Mouse (Mus musculus): ENCODE measurements around the gene Aplp2. TPM values are rescaled to one million over a fixed set of nuclear protein-coding genes. Genes with fewer than 3 reads are reported as not detected.

Gene Aplp2
- total RNA-seq (2021), result 100 to 1,000 TPM; 480 to 510 TPM

DNA sequence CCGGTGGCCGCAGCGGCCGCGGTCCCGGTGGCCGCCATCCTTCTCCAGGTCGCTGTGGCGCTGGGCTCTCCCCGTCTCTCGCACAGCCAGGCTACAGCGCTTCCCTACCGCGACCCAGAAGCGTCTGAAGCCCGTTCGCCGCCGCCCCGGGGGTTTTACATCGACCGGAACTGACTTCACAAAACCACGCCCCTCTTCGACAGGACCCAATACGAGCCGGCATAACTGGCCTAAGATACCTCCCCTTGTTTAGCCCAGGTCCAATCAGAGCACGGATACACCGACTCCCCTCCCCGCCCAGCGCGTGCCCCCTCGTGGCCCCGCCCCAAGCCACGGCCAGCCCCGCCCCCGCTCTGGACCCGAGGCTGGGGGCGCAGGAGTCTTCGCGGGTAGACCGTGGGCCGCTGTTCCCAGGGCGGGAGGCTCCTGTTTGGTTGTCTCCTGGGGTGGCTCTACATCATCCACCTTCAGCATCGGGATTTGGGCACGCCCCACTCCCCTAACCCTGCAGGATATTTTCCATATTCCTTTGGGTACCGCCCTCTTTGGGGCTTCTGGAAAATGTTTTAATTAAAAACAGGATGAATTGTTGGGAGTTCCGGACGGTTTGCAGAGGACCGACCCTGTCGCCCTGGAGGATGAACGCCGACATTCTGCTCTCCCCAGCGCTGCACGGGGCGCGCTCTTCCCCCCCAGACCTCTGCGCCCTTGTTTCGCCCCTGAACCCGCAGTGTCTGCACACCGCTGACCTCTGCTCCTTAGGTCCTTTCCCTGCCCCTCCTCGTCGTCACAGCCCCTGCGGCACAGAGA, at the start of gene Aplp2:
TSS of gene Aplp2 (minus strand) at position 126 of the 810 bp plus-strand sequence.
- intact Hi-C loops (cut with DNase I), result loop anchor here (2.0 to 5.0 kb wide), 2 partner anchors 35 to 69 kb away; partner anchors contain the start of gene Prdm10
- DNase-seq (ENCODE audit: extremely low spot score in 1 of 2, low spot score in 2 of 2), result peak; percentile 98

DNA sequence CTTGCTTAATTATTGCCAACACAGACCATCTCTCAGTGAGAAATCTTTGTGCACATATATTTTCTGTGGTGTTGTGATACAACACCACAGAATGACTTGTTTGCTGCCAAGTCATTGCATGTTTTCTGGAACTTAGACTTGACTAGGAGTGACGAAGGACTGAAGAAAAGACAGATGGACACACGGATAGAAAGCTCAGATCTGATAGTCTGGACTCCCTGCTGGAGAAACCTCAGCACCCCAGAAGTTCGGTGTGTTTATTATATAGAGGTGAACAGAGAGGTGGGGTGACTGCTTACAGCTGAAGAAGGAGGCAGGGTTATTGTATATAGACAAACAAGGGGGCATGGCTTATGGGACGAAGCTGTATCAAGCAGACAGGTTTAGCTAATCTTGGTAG, 48.6 kb upstream of the Aplp2 start:
- intact Hi-C loops (cut with DNase I), result no loop called here
- DNase-seq (ENCODE audit: extremely low spot score in 1 of 2, low spot score in 2 of 2), result no peak

DNA sequence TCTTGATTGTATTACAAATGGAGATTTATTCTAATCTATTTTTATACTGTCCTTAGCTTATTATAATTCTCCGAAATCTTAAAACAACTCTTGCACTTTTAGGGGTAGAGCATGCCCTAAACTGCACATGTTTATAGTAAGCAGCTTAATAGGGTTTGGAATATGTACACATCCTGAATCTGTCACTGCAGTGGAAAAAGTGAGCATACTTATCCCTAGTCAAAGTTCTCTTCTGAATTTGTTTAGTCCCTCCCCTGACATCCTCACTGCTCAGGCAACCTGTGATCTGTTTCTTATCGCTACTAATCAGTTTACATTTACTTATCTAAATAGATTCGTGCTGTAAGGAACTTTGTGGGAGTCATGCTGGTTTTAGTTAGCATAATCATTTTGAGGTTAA, 46.6 kb upstream of the Aplp2 start:
- DNase-seq (ENCODE audit: extremely low spot score in 1 of 2, low spot score in 2 of 2), result no peak
- intact Hi-C loops (cut with DNase I), result no loop called here

DNA sequence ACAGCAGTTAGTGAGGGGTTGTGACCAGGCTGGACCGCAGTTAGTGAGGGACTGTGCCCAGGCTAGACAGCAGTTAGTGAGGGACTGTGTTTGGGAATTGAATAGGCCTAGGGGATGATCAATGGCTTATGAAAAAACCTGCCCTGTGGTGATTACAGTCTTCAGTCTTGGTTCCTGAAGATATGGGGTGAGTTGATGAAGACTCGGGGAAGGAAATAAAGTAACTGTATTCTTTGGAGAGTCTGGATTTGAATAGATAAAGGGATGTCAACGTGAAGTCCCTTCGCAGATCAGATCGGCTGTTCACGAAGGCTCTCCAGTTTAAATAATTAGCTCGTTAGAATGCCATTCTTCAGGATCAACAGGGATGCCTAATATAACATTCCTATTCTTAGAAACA, 44.3 kb upstream of the Aplp2 start:
- no peak for DNase-seq (ENCODE audit: extremely low spot score in 1 of 2, low spot score in 2 of 2)
- intact Hi-C loops (cut with DNase I), result no loop called here

DNA sequence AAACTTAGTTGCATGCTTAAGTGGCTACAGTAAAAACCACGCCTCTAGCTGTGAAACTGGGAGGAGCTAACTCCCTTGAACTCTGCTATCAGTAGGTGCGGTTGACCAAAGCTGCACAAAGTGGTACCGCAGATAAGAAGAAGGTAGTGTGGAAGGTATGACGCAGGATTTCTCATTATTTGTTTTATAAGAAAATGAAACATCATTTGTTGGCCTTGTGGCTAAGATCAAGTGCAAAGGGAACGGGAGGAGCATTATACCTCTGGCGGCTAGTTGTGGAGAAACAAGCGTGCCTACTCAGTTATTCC, 43.0 kb upstream of the Aplp2 start:
- intact Hi-C loops (cut with DNase I), result no loop called here
- no peak for DNase-seq (ENCODE audit: extremely low spot score in 1 of 2, low spot score in 2 of 2)

DNA sequence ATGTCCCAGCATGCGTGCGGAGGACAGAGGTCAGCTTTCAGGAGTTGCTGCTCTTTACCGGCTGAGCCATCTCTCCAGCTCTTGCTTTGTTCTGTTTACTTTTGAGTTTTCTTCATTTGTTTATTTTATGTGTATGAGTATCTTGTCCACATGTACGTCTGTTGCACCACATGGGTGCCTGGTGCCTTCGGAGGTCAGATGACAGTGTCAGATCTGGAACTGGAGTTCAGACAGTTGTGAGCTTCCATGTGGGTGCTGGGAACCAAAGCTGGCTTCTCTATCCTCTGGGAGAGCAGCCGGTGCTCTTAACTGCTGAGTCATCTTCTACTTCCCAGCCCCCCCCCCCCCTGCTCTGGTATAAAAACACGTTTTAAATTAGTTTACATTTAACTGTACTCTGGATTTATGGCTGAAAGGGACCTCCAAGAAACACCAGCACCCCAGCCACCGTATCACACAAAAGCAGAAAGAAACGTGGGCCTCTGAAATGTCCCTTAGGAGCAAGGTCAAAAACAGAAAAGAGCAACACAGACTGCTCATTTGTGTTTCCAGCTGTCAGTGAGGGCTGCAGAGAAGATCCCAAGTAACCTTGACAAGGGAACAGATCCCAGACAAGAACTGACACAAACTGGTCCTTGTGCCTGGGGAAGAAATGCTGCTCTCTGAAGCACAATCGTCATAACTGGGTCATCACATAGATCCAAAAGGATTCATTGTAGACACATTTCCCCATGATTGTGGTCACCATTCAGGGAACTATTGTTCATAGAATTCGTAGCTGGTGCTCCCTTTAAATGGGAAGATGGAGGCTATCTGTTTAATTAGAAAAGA, 42.5 kb upstream of the Aplp2 start:
- DNase-seq (ENCODE audit: extremely low spot score in 1 of 2, low spot score in 2 of 2), result no peak
- intact Hi-C loops (cut with DNase I), result no loop called here

DNA sequence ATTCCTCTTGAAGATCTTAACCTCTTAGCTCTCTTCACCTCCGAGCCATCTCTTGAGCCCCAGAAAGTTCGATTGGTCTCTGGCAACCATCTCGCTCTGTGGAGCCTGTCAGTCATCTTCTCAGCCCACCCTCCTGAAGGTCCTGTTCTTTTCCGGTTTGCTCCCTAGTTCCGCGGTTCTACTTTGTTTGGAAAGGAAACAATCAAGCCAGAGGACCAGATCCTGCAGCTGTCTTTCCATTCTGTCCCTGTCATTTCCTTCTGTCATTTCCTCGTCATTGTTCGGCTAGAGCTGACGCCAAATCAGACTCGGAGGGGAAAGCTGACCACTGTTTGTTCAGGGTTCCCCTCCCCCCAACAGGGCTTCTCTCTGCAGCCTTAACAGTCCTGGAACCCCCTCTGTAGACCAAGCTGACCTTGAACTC, 41.7 kb upstream of the Aplp2 start:
- peak in 1 of 2 experiments; percentile 67 for DNase-seq (ENCODE audit: extremely low spot score in 1 of 2, low spot score in 2 of 2)
- intact Hi-C loops (cut with DNase I), result no loop called here

DNA sequence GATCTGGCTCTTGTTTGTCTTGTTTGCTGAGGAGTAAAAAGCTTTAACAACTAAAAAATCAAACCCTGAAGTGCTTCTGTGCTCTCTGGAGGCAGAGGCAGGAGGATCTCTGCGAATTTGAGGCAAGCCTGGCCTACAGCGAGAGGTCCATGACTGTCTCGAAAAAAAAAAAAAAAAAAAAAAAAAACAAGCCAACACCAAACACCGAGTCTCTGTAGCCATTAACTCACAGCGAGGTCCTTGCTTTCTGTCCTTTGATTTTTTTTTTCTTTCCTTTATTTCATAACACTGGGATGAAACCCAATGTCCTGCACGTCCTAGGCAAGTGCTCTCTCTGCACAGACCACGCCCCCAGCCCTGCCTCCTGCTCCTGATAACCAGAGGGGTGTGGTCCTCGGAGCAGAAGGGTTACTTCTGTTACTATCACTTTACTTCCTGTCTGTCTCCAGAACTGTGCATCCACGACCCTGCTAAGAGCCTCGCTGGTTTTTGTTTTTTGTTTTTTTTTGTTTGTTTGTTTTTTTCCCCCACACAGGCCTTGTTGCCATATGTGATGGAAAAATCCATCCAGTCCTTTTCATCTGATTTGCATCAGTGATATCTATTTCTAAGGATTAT, 40.7 kb upstream of the Aplp2 start:
- intact Hi-C loops (cut with DNase I), result no loop called here
- DNase-seq (ENCODE audit: extremely low spot score in 1 of 2, low spot score in 2 of 2), result peak in 1 of 2 experiments; percentile 39

DNA sequence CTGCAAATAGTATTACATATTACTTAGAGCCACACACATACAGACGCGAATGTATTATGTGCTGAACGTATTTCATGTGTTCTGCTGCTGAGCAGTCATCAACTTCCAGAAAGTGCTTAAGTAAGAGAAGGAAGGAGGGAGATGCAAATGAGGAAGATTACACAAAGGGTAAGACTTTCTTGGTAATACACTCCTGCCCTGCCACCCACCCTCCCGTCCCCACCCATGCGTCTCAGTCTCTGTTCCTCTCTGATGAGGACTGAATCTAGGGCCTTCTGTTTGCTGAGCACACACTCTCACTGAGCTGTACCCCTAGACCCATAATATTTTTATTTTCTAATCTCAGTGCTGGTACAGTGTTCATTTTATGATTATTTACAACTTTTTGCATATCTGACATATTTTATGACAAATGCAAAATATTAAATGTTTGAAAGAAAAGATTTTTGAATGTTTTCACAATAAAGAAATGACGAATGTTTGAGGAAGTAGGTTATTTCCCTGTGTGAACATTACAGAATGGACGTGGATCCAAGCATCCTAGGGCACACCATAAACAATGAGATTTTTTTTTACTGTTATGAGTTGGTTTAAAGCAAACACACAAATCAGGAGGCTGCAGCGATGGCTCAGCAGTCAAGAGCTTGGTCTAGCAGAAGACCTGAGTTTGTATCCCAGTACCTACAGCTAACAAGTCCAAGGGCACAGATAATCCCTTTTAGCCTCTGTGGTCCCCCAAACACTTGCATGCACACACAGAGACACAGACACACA, 36.0 kb upstream of the Aplp2 start:
- intact Hi-C loops (cut with DNase I), result no loop called here
- DNase-seq (ENCODE audit: extremely low spot score in 1 of 2, low spot score in 2 of 2), result no peak

DNA sequence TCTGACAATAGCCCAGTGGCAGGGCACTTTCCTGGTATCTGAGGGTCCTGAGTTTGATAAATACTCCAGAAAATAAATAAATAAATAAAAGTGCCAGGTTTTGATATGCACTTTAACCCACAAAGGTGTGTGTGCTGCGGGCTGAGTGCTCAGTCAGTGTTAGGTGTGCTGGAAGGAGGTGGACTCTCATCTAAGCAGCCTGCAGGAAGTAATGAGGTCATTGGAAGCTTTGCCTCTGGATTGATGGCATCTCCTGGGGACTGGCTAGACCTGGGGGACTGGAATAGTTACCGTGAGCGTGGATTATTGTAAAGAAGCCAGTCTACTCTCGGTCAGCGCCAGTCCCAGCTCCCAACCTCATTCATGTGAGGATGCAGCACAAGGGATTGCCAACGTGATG, 34.8 kb upstream of the Aplp2 start:
- DNase-seq (ENCODE audit: extremely low spot score in 1 of 2, low spot score in 2 of 2), result no peak
- intact Hi-C loops (cut with DNase I), result no loop called here

DNA sequence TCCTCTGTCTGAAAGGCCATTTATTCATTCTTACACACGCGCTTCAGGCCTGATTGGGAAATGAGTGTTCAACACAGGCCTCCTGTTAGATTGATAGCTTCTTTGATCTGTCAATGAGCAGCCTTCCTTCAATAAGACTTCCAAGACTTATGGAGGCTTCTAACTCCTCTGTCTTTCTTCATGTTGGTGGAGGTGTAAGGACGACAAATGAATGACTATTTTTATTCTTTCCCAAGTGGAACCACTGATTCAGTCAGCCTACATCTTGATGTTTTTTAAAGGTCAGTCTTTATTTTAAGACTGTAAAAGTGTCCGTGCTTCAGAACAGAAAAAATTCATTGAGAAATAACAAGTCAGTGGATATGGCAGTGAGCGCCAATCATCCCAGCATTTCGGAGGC, 33.4 kb upstream of the Aplp2 start:
- intact Hi-C loops (cut with DNase I), result no loop called here
- no peak for DNase-seq (ENCODE audit: extremely low spot score in 1 of 2, low spot score in 2 of 2)

DNA sequence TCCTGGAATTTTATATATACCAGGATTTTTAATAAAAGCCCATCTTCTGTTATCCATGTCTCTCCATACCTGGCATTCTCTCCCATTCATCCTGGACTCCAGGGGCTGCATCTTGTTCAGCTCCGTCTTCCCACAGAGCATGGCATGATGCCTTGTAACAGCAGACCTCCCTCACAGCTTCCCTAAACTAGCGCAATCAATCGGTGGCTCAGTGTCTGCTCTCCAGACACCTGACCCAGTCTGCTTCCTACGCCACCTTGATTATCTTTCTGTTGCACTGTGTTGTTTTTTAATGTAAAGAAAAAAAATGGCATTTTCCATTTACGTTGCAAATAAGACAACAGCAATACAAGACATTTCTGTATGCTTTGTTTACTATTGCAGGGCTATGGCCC, 32.3 kb upstream of the Aplp2 start:
- intact Hi-C loops (cut with DNase I), result no loop called here
- DNase-seq (ENCODE audit: extremely low spot score in 1 of 2, low spot score in 2 of 2), result no peak

DNA sequence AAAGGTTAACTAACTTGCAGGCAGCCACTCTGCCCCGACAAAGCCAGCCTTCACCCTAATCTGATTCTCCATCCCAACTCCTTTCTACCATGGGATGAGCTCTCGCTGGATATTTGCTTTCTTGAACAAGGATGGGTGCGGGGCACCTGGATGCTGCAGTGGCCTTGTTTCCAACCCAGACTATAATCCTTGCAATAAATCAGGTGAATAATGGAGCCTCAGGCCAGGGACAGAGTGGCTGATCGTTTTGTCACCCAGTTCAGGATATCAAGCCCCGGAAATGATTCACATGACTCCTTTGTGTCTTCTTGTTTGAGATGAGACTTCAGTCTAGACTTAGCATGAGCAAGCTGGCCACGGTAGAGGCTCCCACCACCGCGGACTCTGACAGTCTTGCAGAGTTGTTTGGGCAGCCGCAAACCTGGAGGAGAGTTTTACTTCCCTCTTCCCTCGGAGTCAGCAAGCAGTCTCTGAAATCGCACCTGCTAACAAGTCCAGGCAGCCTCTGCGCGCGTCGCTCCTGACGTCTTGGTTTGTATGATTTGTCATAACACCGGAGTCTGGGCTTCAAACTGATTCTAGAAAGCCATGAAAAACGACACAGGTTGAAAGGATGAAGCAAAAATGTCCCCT, 31.8 kb upstream of the Aplp2 start:
- no peak for DNase-seq (ENCODE audit: extremely low spot score in 1 of 2, low spot score in 2 of 2)
- intact Hi-C loops (cut with DNase I), result no loop called here

DNA sequence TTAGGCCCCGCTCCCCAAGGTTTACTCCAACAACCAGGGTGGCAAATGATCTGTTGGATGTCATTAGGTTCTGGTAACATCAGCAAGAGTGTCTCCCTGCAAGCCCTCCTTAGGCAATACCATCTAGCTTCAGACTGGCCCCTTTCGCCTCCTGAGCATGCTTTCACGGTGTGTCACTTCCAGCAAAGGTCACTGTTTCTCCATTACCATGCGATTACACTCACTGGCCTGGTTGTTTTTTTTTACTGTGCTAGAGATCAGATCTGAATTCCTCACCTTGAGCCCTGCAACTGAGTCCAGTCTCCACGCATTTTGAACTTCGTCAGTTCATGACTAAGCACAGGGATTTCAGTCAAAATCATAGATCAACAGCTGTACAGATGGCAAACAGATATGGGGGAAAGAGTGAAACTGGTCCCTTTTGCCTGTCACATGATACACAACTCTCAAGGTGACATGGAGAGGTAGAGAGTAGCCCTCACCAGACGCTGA, 29.6 kb upstream of the Aplp2 start:
- no peak for DNase-seq (ENCODE audit: extremely low spot score in 1 of 2, low spot score in 2 of 2)
- intact Hi-C loops (cut with DNase I), result no loop called here

DNA sequence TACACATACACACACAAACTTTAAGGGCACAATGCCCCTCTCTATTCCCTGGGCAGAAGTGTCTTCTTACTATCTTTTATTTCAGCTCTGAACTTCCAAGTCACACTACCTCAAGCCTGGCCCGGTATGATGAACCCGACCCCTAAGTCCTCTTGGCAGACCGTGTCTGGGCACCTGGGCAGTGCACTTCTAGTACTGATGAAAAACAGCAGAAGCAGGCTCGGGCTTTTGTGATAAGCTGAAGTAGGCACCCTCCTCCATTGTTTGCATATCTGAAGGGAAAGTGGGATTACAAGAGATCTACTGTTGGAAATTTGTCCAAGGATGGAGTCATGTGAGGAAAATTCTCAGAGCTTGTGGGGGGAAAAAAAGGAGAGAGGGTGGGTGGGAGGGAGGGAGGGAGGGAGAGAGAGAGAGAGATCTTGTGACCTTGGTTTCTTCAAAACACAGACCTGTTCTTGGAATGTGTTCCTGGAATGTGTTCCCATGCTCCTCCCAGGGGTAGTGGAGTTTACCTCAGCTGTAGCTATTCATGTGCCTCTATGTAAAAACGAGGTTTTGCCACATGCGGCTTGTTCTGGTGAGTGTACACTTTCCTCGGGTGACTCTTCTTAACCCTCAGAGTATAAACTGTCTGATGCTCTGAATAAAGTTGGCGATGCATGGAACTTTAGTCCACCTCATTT, 29.1 kb upstream of the Aplp2 start:
- no peak for DNase-seq (ENCODE audit: extremely low spot score in 1 of 2, low spot score in 2 of 2)
- intact Hi-C loops (cut with DNase I), result no loop called here

DNA sequence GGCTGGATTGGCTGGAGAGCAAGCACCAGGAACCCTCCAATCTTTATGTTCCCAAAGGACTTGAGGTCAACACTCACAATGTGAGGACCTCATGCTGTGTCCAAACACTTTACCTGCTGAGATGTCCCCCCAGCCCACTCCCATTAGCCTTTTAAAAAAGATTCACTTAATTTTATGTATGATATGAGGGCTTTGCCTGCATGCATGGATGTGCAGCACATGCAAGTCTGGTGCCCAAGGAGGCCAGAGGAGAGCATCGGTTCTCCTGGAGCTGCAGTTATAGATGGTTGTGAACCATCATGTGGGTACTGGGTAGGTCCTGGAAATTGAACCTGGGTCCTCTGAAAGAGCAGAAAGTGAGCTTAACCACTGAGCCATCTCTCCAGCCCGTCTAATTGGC, 27.9 kb upstream of the Aplp2 start:
- intact Hi-C loops (cut with DNase I), result no loop called here
- DNase-seq (ENCODE audit: extremely low spot score in 1 of 2, low spot score in 2 of 2), result no peak

DNA sequence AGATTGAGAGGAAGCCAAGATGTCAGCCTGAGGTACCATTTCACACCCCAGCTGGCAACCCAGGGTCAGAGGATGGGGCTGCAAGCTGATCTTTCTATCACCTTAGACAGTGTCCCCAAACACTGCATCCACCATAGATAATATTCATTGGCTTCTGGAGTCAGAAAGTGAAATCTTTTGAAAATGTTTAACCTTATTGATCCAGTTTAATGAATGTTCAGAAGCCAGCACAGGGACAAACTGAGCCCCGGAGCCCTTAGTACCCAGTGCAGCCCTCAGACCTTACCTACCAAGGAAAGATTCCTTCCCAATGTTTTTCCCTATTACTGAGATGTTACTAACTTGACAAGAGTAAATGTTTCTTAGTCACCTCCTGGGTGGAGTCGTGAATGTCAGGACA, 26.9 kb upstream of the Aplp2 start:
- no peak for DNase-seq (ENCODE audit: extremely low spot score in 1 of 2, low spot score in 2 of 2)
- intact Hi-C loops (cut with DNase I), result no loop called here

DNA sequence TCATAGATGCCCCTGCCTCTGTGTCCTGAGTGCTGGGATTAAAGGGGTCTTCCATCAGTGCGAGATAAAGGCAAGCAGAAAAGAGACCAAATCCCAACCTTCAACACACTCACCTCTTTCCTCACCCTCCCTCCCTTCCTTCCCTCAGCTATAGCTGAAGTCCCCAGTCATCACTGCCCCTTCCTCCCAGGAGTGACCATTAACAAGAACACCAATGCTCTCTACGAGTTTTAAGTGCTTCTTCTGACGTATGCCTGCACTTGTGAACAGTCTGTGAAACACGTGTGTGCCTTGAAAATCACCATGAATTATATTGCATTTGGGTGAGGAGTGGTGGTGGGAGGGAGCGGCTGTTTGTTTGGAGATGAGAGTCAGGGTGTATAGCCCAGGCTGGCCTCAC, 24.5 kb upstream of the Aplp2 start:
- DNase-seq (ENCODE audit: extremely low spot score in 1 of 2, low spot score in 2 of 2), result no peak
- intact Hi-C loops (cut with DNase I), result no loop called here
